Mouse (Mus musculus) retina, adult 2 months (tissue): ENCODE results near the gene Adamts20.
"Not testable (repeated sequence)": the region's sequence is repeated elsewhere in the genome, so short reads cannot be mapped to it uniquely, and the experiment has no call there.

Experiments used
- DNase-seq: peaks from one replicate; pipeline ENCODE4 v3.0.0-alpha.2; 2012; ENCODE audit warnings: low read depth, low spot score

Gene Adamts20

GRCm38 (mm10) chr15:94444437-94445136 is 20.6 kb downstream of the Adamts20 start:
- DNase-seq, result no peak

GRCm38 (mm10) chr15:94444043-94444436 is 21.2 kb downstream of the Adamts20 start:
- DNase-seq, result no peak

GRCm38 (mm10) chr15:94443025-94443424 is 22.2 kb downstream of the Adamts20 start:
- no peak for DNase-seq

GRCm38 (mm10) chr15:94435532-94435931 is 29.7 kb downstream of the Adamts20 start:
- DNase-seq, result no peak

GRCm38 (mm10) chr15:94430681-94431405 is 34.4 kb downstream of the Adamts20 start:
- DNase-seq, result no peak

- no peak for DNase-seq
These were observed 36.5 kb downstream of the Adamts20 start for GRCm38 (mm10) chr15:94428726-94429125.

- no peak for DNase-seq
These were observed 37.6 kb downstream of the Adamts20 start for GRCm38 (mm10) chr15:94427482-94428214.

- DNase-seq, result no peak
These were observed 44.7 kb downstream of the Adamts20 start for GRCm38 (mm10) chr15:94420526-94420925.

GRCm38 (mm10) chr15:94419167-94419566 is 46.1 kb downstream of the Adamts20 start:
- DNase-seq, result no peak

GRCm38 (mm10) chr15:94418427-94418826 is 46.8 kb downstream of the Adamts20 start:
- DNase-seq, result no peak

- DNase-seq, result no peak
These were observed 47.7 kb downstream of the Adamts20 start for GRCm38 (mm10) chr15:94417216-94418155.

GRCm38 (mm10) chr15:94409832-94410231 is 55.4 kb downstream of the Adamts20 start:
- DNase-seq, result no peak

- DNase-seq, result no peak
These were observed 58.9 kb downstream of the Adamts20 start for GRCm38 (mm10) chr15:94406364-94406763.

GRCm38 (mm10) chr15:94404071-94404545 is 61.1 kb downstream of the Adamts20 start:
- peak; percentile 18 for DNase-seq

GRCm38 (mm10) chr15:94403461-94404070 is 61.7 kb downstream of the Adamts20 start:
- no peak for DNase-seq

- DNase-seq, result no peak
These were observed 62.2 kb downstream of the Adamts20 start for GRCm38 (mm10) chr15:94403018-94403417.

GRCm38 (mm10) chr15:94392737-94393136 is 72.5 kb downstream of the Adamts20 start:
- no peak for DNase-seq

GRCm38 (mm10) chr15:94390127-94390526 is 75.1 kb downstream of the Adamts20 start:
- not testable (repeated sequence) for DNase-seq

GRCm38 (mm10) chr15:94379425-94379824 is 85.8 kb downstream of the Adamts20 start:
- DNase-seq, result no peak

- DNase-seq, result peak; percentile 6
These were observed 92.7 kb downstream of the Adamts20 start for GRCm38 (mm10) chr15:94372548-94372947.

GRCm38 (mm10) chr15:94349052-94349451 is 116.2 kb downstream of the Adamts20 start:
- DNase-seq, result no peak
